Mouse (Mus musculus) T-cell, adult 2 months (primary cell): ENCODE measurements around the gene Vmn1r125.
"Not testable (repeated sequence)": the region's sequence is repeated elsewhere in the genome, so short reads cannot be mapped to it uniquely, and the experiment has no call there.

Experiments used
- DNase-seq: peaks from one replicate; pipeline ENCODE4 v3.0.0; 2022; ENCODE audit warnings: low spot score

Gene Vmn1r125

DNA sequence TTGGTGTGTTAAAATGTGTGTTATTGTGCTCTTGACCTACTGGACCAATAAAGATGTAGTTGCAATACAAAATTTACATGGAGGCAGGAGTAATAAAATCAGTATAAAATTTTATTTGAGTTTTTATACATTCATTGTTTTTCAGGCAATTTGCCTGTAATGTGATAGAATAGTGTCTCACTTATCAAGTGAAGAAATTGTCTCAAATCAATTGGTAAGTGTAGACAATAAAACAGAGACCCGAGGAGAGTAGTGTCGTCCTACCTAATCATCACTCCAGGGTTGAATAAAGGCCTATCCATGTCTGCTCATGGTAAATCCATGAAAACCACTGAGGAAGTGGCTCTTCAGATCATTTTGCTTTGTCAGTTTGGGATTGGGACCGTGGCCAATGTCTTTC, at the start of gene Vmn1r125:
Vmn1r125 (plus strand) TSS at position 301 of the 400 bp plus-strand sequence.
- DNase-seq, result not testable (repeated sequence)

DNA sequence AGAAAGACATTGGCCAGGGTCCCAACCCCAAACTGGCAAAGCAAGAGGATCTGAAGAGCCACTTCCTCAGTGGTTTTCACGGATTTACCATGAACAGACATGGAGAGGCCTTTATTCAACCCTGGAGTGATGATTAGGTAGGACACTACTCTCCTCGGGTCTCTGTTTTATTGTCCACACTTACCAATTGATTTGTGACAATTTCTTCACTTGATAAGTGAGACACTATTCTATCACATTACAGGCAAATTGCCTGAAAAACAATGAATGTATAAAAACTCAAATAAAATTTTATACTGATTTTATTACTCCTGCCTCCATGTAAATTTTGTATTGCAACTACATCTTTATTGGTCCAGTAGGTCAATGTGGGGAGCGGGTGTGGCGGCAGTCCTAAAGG, 11.5 kb upstream of the Vmn1r125 start, which contains the start of gene Vmn1r124:
Vmn1r124 (minus strand) TSS at position 101 of the 400 bp plus-strand sequence.
- not testable (repeated sequence) for DNase-seq

DNA sequence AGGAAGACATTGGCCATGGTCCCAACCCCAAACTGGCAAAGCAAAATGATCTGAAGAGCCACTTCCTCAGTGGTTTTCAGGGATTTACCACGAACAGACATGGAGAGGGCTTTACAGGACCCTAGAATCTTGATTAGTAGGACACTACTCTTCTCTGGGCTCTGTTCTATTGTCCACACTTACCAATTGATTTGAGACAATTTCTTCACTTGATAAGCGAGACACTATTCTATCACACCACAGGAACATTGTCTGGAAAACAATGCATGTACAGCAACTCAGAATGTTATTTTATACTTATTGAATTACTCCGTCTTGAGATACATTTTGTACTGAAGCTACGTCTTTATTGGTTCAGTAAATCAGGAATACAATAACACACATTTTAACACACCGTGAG, 29.4 kb downstream of the Vmn1r125 start, which contains the start of gene Vmn1r126:
Vmn1r126 (minus strand) TSS at position 101 of the 400 bp plus-strand sequence.
- DNase-seq, result not testable (repeated sequence)

DNA sequence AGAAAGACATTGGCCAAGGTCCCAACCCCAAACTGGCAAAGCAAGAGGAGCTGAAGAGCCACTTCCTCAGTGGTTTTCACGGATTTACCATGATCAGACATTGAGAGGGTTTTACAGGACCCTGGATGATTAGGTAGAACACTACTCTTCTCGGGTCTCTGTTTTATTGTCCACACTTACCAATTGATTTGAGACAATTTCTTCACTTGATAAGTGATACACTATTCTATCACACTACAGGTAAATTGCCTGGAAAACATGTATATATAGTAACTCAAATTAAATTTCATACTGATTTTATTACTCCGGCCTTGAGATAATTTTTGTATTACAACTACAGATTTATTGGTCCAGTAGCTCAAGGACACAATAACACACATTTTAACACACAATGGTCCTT, 47.8 kb downstream of the Vmn1r125 start, which contains the start of gene Vmn1r127:
Vmn1r127 (minus strand) TSS at position 101 of the 400 bp plus-strand sequence.
- not testable (repeated sequence) for DNase-seq
